Mouse (Mus musculus) liver, adult 2 months (tissue): ENCODE results near the gene Fam20b. TPM values are rescaled to one million over a fixed set of nuclear protein-coding genes. Genes with fewer than 3 reads are reported as not detected.

Experiments used
- DNase-seq: peaks from one replicate; pipeline ENCODE4 v3.0.0-alpha.2; 2011; ENCODE audit warnings: low read depth, low spot score; ENCODE audit errors: extremely low read depth
- H3K27ac ChIP-seq: fragments of 200-500 bp; replicated peaks from 2 replicates; pipeline ENCODE4 v1.5.1; 2012; ENCODE audit warnings: low read depth, mild to moderate bottlenecking, control low read depth, inconsistent platforms, low read length; ENCODE audit not compliant: insufficient read depth
- H3K27me3 ChIP-seq: fragments of 200-500 bp; 2 replicates; pipeline ENCODE4 v1.6.1; 2012; ENCODE audit warnings: mild to moderate bottlenecking, moderate library complexity, low read length, inconsistent platforms; ENCODE audit not compliant: control insufficient read depth, insufficient read depth
- H3K36me3 ChIP-seq: fragments of 200-500 bp; 2 replicates; pipeline ENCODE4 v1.6.1; 2012; ENCODE audit warnings: low read length, inconsistent platforms; ENCODE audit not compliant: control insufficient read depth, insufficient read depth
- H3K4me1 ChIP-seq: fragments of 200-500 bp; 2 replicates; pipeline ENCODE4 v1.6.1; 2011; ENCODE audit warnings: low read length; ENCODE audit not compliant: control insufficient read depth, insufficient read depth
- H3K4me3 ChIP-seq: fragments of 200-500 bp; 2 replicates; pipeline ENCODE4 v1.5.1; 2011; ENCODE audit warnings: low read depth, mild to moderate bottlenecking, control low read depth, low read length, moderate library complexity; ENCODE audit not compliant: insufficient read depth
- H3K79me2 ChIP-seq: fragments of 200-500 bp; 2 replicates; pipeline ENCODE4 v1.6.1; 2012; ENCODE audit warnings: inconsistent platforms, mild to moderate bottlenecking, low read length, moderate library complexity; ENCODE audit not compliant: control insufficient read depth, insufficient read depth
- H3K9ac ChIP-seq: fragments of 200-500 bp; 2 replicates; pipeline ENCODE4 v1.6.1; 2012; ENCODE audit warnings: low read depth, mild to moderate bottlenecking, control low read depth, inconsistent platforms, low read length
- CTCF ChIP-seq: fragments of 200-500 bp; IDR thresholded peaks from 2 replicates; pipeline ENCODE4 v1.5.1; 2011; ENCODE audit warnings: low read depth, low read length, control low read depth
- POLR2A ChIP-seq: fragments of 200-500 bp; IDR thresholded peaks from 2 replicates; pipeline ENCODE4 v1.6.1; 2011; ENCODE audit warnings: low read length, control low read depth; ENCODE audit not compliant: insufficient read depth; ENCODE audit errors: extremely low read depth
- WGBS: fragments of 180-500 bp; shearing (Covaris S2); methylation state at CpG from one replicate; pipeline ENCODE4 v1.1.7; 2018; 5-methylcytosine and 5-hydroxymethylcytosine counted together
- polyA plus RNA-seq: library from polyadenylated mRNA; depleted of rRNA; stranded (reverse); fragments of >200 nt; gene quantifications from 2 replicates; pipeline ENCODE4 v1.2.3, GENCODE M21; 2012; rRNA removed
- total RNA-seq: library from RNA; depleted of rRNA; stranded (reverse); fragments of >200 nt; gene quantifications from 2 replicates; pipeline ENCODE4 v1.2.3, GENCODE M21; 2014; rRNA removed

The Fam20b gene
- total RNA-seq (11.2 and 11.4 TPM in 2 replicates), polyA plus RNA-seq (6.8 and 8.0 TPM in 2 replicates)

DNA sequence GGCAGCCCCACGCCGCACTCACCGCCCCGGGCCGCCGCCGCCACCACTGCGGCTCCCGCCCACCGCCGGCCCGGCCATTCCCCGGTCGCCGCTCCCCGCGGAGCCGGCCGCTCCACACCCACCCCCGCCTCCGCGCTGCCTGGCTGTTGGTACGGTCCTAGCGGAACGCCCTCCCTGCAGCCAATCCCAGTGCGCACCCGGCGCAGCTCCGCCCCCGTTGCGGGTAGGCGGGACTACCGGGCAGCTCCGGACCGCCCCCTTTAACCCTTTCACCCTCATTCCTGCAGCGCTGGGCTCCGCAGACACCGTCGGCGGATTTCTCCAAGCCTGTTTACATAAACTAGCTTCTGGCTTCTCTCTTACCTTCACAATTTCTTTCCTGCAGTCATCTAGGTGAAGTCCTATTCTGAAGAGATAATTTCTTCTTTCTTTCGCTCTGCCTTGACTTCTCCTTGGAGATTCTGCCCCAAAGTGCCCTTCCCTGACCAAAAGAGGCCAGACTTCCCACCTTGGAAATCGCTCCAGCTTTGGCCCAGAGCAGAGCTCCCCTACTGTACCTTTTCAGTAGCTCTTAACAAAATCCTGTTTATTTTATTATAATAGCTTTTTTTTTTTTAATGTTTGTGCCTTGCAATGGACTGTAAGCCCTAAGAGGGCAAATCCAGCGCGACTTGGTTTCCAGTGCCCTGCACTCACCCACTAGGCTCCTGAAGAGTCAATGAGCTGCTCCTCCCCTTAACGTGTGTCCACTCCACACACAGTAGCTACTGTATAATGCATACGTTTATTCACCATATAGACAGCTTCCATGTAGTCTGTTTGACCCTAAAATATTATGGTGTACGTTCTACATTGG, at the start of gene Fam20b:
Gene Fam20b (minus strand): TSS at position 137 of the 856 bp plus-strand sequence.
- TF ChIP-seq POLR2A (no peak), CTCF (no peak)
- Histone ChIP-seq H3K79me2 (peaks cover 3% of the 10 kb centered on the region), H3K36me3 (no peaks in the 10 kb centered on the region), H3K27me3 (no peaks in the 10 kb centered on the region), H3K4me1 (peaks cover 3% of the 10 kb centered on the region; the same call in 1 of the 2 replicates), H3K27ac (peak within 1 kb of the TSS; percentile 90), H3K4me3 (peak within 1 kb of the TSS; percentile 85), H3K9ac (peak within 1 kb of the TSS; percentile 96)
- DNase-seq: peak; percentile 80
- WGBS: 3% methylated on average over 47 of the region's 47 CpGs

DNA sequence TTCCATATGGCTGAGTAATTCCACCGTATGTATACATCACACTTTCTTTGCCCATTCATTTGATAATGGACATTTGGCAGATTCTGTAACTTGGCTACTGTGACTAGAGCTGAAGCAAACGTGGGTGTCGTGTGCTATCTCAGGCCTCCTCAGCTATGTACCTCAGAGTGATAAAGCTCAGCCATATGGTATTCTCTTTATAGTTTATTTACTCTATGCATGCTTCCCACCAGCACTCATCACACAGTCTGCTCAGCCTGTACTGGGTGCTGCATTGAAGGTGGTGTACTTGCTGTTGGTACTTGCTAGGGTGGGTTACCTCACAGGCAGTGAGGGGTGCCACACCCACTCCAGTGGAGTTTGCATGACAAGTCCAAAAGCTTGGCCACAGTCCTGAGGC, 46.4 kb upstream of the Fam20b start:
- WGBS: 93% methylated on average over 3 of the region's 3 CpGs
- Histone ChIP-seq H3K27me3 (no peaks in the 10 kb centered on the region), H3K4me3 (no peak overlapping the region)

DNA sequence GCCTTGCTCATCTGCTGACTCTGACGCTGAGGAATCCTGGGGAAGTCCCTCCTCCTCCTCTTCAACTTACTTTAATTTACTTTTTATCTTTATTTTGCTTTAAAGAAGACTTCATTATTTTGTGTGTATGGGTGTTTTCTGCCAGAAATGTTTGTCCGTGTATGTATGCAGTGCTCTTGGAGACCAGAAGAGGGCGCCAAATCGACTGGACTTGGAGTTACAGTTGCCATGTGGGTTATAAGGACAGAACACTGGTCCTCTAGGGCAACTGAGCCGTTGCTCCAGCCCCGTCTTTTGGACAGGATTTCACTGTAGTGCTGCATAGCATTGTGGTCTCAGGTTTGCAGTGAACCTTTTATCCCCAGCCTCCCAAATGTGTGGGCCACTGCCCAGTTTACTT, 45.7 kb upstream of the Fam20b start:
- WGBS: 77% methylated on average over 6 of the region's 6 CpGs
- TF ChIP-seq POLR2A (no peak), CTCF (0 out of 2 replicates have a peak, but pooled peaks have one; percentile 4)
- no peaks in the 10 kb centered on the region for H3K4me1 ChIP-seq

More for the DNA sequence above, 46.4 kb upstream of the Fam20b start:
- Histone ChIP-seq H3K27ac (no peak overlapping the region), H3K4me1 (no peaks in the 10 kb centered on the region), H3K36me3 (no peaks in the 10 kb centered on the region), H3K9ac (no peak overlapping the region), H3K79me2 (no peaks in the 10 kb centered on the region)
- DNase-seq: no peak
- TF ChIP-seq POLR2A: no peak
- no peak for TF ChIP-seq CTCF

DNA sequence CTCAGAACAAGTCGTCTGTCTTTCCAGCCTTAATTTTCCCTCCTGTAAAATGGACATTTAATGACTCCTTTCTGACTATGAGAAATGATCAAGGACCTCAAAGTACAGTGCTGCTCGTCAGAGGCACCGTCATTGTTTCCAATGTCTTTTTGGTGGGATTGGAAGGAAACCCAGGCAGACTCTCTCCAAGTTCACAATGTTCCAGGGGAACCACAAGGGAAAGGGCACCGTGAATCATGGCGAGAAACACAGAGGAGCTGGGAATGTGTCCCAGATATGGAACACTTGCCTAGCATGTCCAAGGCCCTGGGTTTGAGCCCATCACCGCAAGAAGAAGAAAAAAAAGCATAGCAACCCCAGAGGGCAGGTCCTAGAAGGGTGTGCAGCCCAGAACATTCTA, 44.4 kb upstream of the Fam20b start:
- no peak overlapping the region for H3K9ac ChIP-seq
- H3K27ac ChIP-seq: no peak overlapping the region
- no peaks in the 10 kb centered on the region for H3K4me1 ChIP-seq
- no peak overlapping the region for H3K4me3 ChIP-seq
- DNase-seq: no peak
- no peaks in the 10 kb centered on the region for H3K79me2 ChIP-seq
- H3K27me3 ChIP-seq: no peaks in the 10 kb centered on the region
- H3K36me3 ChIP-seq: no peaks in the 10 kb centered on the region
- TF ChIP-seq CTCF (no peak), POLR2A (no peak)
- 91% methylated on average over 6 of the region's 6 CpGs for WGBS

More for the DNA sequence above, 45.7 kb upstream of the Fam20b start:
- Histone ChIP-seq H3K27ac (no peak overlapping the region), H3K79me2 (no peaks in the 10 kb centered on the region), H3K9ac (no peak overlapping the region), H3K27me3 (no peaks in the 10 kb centered on the region), H3K4me3 (no peak overlapping the region), H3K36me3 (no peaks in the 10 kb centered on the region)
- DNase-seq: no peak

DNA sequence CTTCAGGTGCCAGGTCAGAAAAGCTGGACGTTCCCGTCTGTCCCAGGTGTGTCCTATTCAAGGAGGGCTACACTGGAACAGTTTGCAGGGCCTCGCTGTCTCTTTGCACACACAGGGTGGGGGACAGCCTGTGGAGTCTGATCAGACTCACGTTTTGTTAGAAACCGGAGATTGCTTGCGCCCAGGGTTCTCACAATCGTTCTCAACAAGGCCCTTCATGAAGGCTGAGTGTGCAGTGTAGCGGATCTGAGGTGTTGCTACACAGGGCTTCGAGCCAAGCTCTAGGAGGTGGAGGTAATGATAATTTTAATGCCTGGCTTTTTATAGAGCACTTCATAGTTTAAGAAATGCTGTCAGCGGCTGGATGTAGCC, 42.5 kb upstream of the Fam20b start:
- WGBS: 83% methylated on average over 10 of the region's 10 CpGs

DNA sequence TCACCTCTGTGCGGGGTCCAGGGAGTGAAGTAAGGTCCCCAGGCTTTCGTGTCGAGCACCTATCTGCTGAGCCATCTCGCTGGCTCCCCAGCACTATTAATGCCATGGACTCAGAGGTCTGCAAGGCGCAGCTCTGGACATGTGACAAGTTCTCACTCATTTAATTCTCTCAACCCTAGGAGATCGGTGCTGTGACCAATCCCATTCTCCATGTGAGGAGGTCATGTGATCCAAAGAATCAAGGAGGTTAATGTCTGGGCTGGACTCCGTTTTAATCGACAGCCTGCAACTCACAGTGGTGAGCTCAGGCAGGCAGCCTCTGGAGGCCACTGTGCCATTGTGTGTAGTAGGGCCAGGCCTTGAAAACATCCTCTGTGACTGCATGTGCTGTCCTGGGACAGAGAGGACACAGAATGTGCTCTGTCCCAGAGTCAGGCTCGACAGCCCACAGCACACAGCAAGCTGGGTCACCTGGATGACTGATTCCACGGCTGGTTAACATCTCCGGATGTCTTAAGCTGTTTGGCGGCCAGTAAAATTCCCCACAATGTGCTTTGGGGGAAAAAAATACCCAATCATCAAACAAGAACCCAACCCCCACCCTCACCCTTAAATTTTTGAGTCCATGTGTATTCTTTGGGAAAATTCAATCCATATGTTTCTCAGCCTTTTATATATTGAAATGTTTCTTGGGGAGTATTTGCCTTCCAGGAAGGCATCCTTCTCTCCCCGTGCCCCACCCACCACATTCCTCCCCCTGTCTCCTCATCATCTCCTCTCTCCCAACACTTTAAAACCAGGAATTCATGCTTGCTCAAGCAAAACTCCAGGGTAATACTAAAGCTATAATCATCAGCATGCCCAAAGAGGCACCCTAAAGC, 41.9 kb upstream of the Fam20b start:
- no peaks in the 10 kb centered on the region for H3K27me3 ChIP-seq
- 86% methylated on average over 13 of the region's 13 CpGs for WGBS
- H3K4me3 ChIP-seq: no peak overlapping the region
- no peak for DNase-seq
- no peaks in the 10 kb centered on the region for H3K36me3 ChIP-seq
- no peak overlapping the region for H3K9ac ChIP-seq
- H3K79me2 ChIP-seq: no peaks in the 10 kb centered on the region
- TF ChIP-seq CTCF (no peak), POLR2A (no peak)
- no peaks in the 10 kb centered on the region for H3K4me1 ChIP-seq
- no peak overlapping the region for H3K27ac ChIP-seq

More for the DNA sequence above, 42.5 kb upstream of the Fam20b start:
- no peak overlapping the region for H3K27ac ChIP-seq
- no peak for DNase-seq
- H3K4me3 ChIP-seq: no peak overlapping the region
- no peaks in the 10 kb centered on the region for H3K27me3 ChIP-seq
- no peaks in the 10 kb centered on the region for H3K79me2 ChIP-seq
- H3K36me3 ChIP-seq: no peaks in the 10 kb centered on the region
- no peaks in the 10 kb centered on the region for H3K4me1 ChIP-seq
- H3K9ac ChIP-seq: no peak overlapping the region
- no peak for TF ChIP-seq POLR2A
- TF ChIP-seq CTCF: no peak
